Mouse (Mus musculus) thymus, adult 2 months (tissue): Measurements from ENCODE around the gene Taok3.

Source experiments
- CTCF ChIP-seq: fragments of 200-500 bp; IDR thresholded peaks from 2 replicates; pipeline ENCODE4 v1.5.1; 2012; ENCODE audit warnings: mild to moderate bottlenecking, control low read depth, low read length, moderate library complexity, borderline replicate concordance; ENCODE audit not compliant: control insufficient read depth, poor library complexity, insufficient read depth; ENCODE audit errors: extremely low read depth
- POLR2A ChIP-seq: fragments of 200-500 bp; IDR thresholded peaks from 2 replicates; pipeline ENCODE4 v1.6.1; 2012; ENCODE audit warnings: mild to moderate bottlenecking, low read length, control low read depth, moderate library complexity; ENCODE audit not compliant: control insufficient read depth, poor library complexity, insufficient read depth; ENCODE audit errors: extremely low read depth

- TF ChIP-seq POLR2A, result no peak
- TF ChIP-seq CTCF, result no peak
Observed at GRCm38 (mm10) chr5:117278809-117279668, 159.1 kb downstream of the Taok3 start.
